Mouse (Mus musculus) urinary bladder, postnatal 14 days (tissue): Measurements from ENCODE around the gene Cdc20b.
"Not testable (repeated sequence)": the region's sequence is repeated elsewhere in the genome, so short reads cannot be mapped to it uniquely, and the experiment has no call there.

Experiments used
- DNase-seq: peaks from one replicate; pipeline ENCODE4 v3.0.0; 2021; ENCODE audit warnings: low spot score

Cdc20b gene

GRCm38 (mm10) chr13:113034950-113035421 is at the start of gene Cdc20b:
Cdc20b (plus strand) TSS chr13:113035111.
- peak; percentile 59 for DNase-seq

- no peak for DNase-seq
Measured at GRCm38 (mm10) chr13:112985605-112986450, 49.1 kb upstream of the Cdc20b start.

GRCm38 (mm10) chr13:112986451-112986950 is 48.4 kb upstream of the Cdc20b start:
- DNase-seq = no peak

GRCm38 (mm10) chr13:112987532-112987943 is 47.4 kb upstream of the Cdc20b start, which contains the start of gene Ccno:
Ccno (plus strand) TSS chr13:112987802.
- peak; percentile 96 for DNase-seq

GRCm38 (mm10) chr13:112987991-112988390 is 46.9 kb upstream of the Cdc20b start:
- DNase-seq = no peak

- no peak for DNase-seq
Measured at GRCm38 (mm10) chr13:112988866-112989265, 46.0 kb upstream of the Cdc20b start.

GRCm38 (mm10) chr13:112989541-112989940 is 45.4 kb upstream of the Cdc20b start:
- no peak for DNase-seq

- DNase-seq = no peak
Measured at GRCm38 (mm10) chr13:112990346-112990745, 44.6 kb upstream of the Cdc20b start.

- DNase-seq = no peak
Measured at GRCm38 (mm10) chr13:112993531-112994152, 41.3 kb upstream of the Cdc20b start, which contains the start of gene Mcidas. Mcidas (plus strand) TSS chr13:112993845.

GRCm38 (mm10) chr13:112994191-112994590 is 40.7 kb upstream of the Cdc20b start:
- peak; percentile 77 for DNase-seq

- DNase-seq = no peak
Measured at GRCm38 (mm10) chr13:112996407-112996806, 38.5 kb upstream of the Cdc20b start.

GRCm38 (mm10) chr13:112997369-112997768 is 37.5 kb upstream of the Cdc20b start:
- DNase-seq = no peak

- peak; percentile 47 for DNase-seq
Measured at GRCm38 (mm10) chr13:112998427-112999201, 36.3 kb upstream of the Cdc20b start.

GRCm38 (mm10) chr13:113000090-113000489 is 34.8 kb upstream of the Cdc20b start:
- no peak for DNase-seq

- peak; percentile 86 for DNase-seq
Measured at GRCm38 (mm10) chr13:113000576-113001318, 34.2 kb upstream of the Cdc20b start.

GRCm38 (mm10) chr13:113012683-113013082 is 22.2 kb upstream of the Cdc20b start:
- no peak for DNase-seq

GRCm38 (mm10) chr13:113013174-113013953 is 21.5 kb upstream of the Cdc20b start:
- not testable (repeated sequence) for DNase-seq

- DNase-seq = no peak
Measured at GRCm38 (mm10) chr13:113021521-113021920, 13.4 kb upstream of the Cdc20b start.

- no peak for DNase-seq
Measured at GRCm38 (mm10) chr13:113022467-113022866, 12.4 kb upstream of the Cdc20b start.
